Mouse (Mus musculus): ENCODE measurements around the gene Mkrn1. TPM values are rescaled to one million over a fixed set of nuclear protein-coding genes. Genes with fewer than 3 reads are reported as not detected.

Gene Mkrn1
- polyA plus RNA-seq, 2 experiments: 31.2 to 66.6 TPM

DNA sequence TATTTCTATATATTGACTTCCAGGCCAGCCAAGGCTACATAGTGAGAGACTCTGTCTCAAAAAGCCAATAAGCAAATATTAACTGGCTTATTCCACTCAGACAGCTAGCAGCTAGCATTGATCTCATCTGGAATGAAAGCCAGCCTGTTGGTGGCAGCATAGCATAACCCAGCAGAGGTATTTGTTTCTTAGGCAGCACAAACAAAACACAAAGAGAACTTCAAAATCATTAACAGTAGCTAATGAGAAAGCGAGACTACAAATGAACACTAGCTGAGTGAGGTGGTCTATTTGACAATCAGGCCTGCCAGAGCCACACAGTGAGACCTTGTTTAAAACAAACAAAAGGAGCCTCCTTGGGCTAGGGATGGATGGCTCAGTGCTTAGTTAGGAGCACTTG, 6.2 kb downstream of the Mkrn1 start:
- H3K4me1 ChIP-seq (ENCODE audit: control insufficient read depth, insufficient read depth, low read length): peaks cover 4% of the 10 kb centered on the region
- ATAC-seq (ENCODE audit: low FRiP score, low read depth) (no peak), DNase-seq (ENCODE audit: low spot score) (no peak)
- WGBS: 90% methylated on average over 1 of the region's 1 CpGs
- no peak overlapping the region for H3K9ac ChIP-seq (ENCODE audit: low read depth, low read length, severe bottlenecking)
- no peak overlapping the region for H3K27ac ChIP-seq (replicated peaks; ENCODE audit: low read depth, low read length)
- no peaks in the 10 kb centered on the region for H3K9me3 ChIP-seq (ENCODE audit: control insufficient read depth, low read length)
- peaks cover 3% of the 10 kb centered on the region; the same call in 1 of the 2 replicates for H3K36me3 ChIP-seq (ENCODE audit: control insufficient read depth, insufficient read depth, low read length)
- no peak overlapping the region for H3K4me2 ChIP-seq (replicated peaks; ENCODE audit: low read depth, low read length, severe bottlenecking)
- no peak for TF ChIP-seq POLR2A (IDR thresholded peaks at IDR 0.05; ENCODE audit: borderline replicate concordance, extremely low read depth, insufficient read depth, insufficient read length)
- H3K4me3 ChIP-seq (replicated peaks; ENCODE audit: low read length): no peak overlapping the region
- H3K27me3 ChIP-seq (ENCODE audit: control insufficient read depth, insufficient read depth, low read length): no peaks in the 10 kb centered on the region

DNA sequence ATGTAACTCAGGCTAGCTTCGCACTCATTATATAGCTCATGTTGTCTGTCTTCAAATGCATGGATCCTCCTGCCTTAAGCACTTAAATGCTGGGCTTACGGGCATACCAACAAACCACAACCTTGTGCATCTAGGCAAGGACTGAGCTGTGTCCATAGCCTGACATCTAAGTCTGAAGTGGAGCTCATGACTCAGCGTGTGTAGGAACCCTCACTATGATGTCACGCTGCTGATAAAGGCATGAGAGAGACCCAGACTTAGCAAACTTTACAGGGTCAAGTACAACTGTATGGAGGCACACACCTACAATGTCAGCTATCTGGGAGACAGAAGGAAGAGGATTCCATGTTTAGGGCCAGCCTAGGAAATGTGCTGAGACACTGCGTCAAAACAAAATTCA, 13.8 kb downstream of the Mkrn1 start:
- Histone ChIP-seq H3K27me3 (ENCODE audit: control insufficient read depth, insufficient read depth, low read length) (no peaks in the 10 kb centered on the region), H3K4me3 (replicated peaks; ENCODE audit: low read length) (no peak overlapping the region), H3K4me2 (replicated peaks; ENCODE audit: low read depth, low read length, severe bottlenecking) (no peak overlapping the region), H3K4me1 (ENCODE audit: control insufficient read depth, insufficient read depth, low read length) (no peaks in the 10 kb centered on the region), H3K9ac (ENCODE audit: low read depth, low read length, severe bottlenecking) (no peak overlapping the region), H3K36me3 (ENCODE audit: control insufficient read depth, insufficient read depth, low read length) (peaks cover 23% of the 10 kb centered on the region), H3K9me3 (ENCODE audit: control insufficient read depth, low read length) (no peaks in the 10 kb centered on the region), H3K27ac (replicated peaks; ENCODE audit: low read depth, low read length) (no peak overlapping the region)
- WGBS: 98% methylated on average over 5 of the region's 5 CpGs
- DNase-seq (ENCODE audit: low spot score) (no peak), ATAC-seq (ENCODE audit: low FRiP score, low read depth) (no peak)
- TF ChIP-seq POLR2A (IDR thresholded peaks at IDR 0.05; ENCODE audit: borderline replicate concordance, extremely low read depth, insufficient read depth, insufficient read length): no peak

DNA sequence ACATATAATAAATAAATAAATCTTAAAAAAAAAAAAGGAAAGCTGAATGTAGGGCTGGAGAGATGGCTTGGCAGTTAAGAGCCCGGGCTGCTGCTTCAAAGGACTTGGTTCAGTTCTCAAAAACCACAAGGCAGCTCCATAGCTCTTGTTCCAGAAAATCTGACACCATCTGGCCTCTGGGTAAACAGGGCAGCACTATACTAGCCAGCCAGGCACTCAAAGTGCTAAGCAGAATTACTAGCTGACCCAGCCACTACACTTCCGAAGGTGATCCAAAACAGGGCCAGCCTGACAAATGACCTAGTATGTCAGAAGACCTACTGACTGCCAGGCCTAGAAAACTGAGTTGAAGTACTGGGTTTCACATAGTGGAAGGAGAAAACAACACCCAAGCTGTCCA, 17.1 kb downstream of the Mkrn1 start:
- WGBS: 65% methylated on average over 2 of the region's 2 CpGs
- no peak for TF ChIP-seq POLR2A (IDR thresholded peaks at IDR 0.05; ENCODE audit: borderline replicate concordance, extremely low read depth, insufficient read depth, insufficient read length)
- DNase-seq (ENCODE audit: low spot score) (no peak), ATAC-seq (ENCODE audit: low FRiP score, low read depth) (no peak)
- no peak overlapping the region for H3K4me3 ChIP-seq (replicated peaks; ENCODE audit: low read length)
- H3K27me3 ChIP-seq (ENCODE audit: control insufficient read depth, insufficient read depth, low read length): no peaks in the 10 kb centered on the region
- H3K9ac ChIP-seq (ENCODE audit: low read depth, low read length, severe bottlenecking): no peak overlapping the region
- no peak overlapping the region for H3K4me2 ChIP-seq (replicated peaks; ENCODE audit: low read depth, low read length, severe bottlenecking)
- no peak overlapping the region for H3K27ac ChIP-seq (replicated peaks; ENCODE audit: low read depth, low read length)
- no peaks in the 10 kb centered on the region for H3K4me1 ChIP-seq (ENCODE audit: control insufficient read depth, insufficient read depth, low read length)
- peaks cover 36% of the 10 kb centered on the region for H3K36me3 ChIP-seq (ENCODE audit: control insufficient read depth, insufficient read depth, low read length)
- no peaks in the 10 kb centered on the region for H3K9me3 ChIP-seq (ENCODE audit: control insufficient read depth, low read length)

DNA sequence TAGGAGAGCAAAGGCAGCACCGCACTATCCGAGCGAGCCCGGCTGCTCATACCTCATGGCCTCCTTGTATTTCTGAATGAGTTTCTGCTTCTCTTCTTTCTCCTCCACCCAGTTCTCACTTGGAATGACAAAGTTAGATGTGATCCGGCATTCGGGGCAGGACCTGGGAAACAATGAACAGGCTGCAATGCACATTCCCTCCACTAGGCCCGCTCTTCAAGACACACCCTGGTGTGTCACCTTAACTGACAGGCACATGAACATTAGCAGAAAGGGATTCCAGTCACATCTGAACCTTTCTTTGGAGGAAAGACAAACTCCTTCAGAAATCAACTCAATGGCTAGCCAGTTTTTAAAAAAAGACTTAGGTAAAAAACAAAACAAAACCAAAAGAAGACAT, 19.9 kb downstream of the Mkrn1 start:
- H3K4me2 ChIP-seq (replicated peaks; ENCODE audit: low read depth, low read length, severe bottlenecking): no peak overlapping the region
- DNase-seq (ENCODE audit: low spot score) (peak; percentile 16), ATAC-seq (ENCODE audit: low FRiP score, low read depth) (no peak)
- TF ChIP-seq POLR2A (IDR thresholded peaks at IDR 0.05; ENCODE audit: borderline replicate concordance, extremely low read depth, insufficient read depth, insufficient read length): no peak
- H3K4me1 ChIP-seq (ENCODE audit: control insufficient read depth, insufficient read depth, low read length): no peaks in the 10 kb centered on the region
- WGBS: 82% methylated on average over 7 of the region's 7 CpGs
- no peaks in the 10 kb centered on the region for H3K27me3 ChIP-seq (ENCODE audit: control insufficient read depth, insufficient read depth, low read length)
- no peaks in the 10 kb centered on the region for H3K9me3 ChIP-seq (ENCODE audit: control insufficient read depth, low read length)
- H3K36me3 ChIP-seq (ENCODE audit: control insufficient read depth, insufficient read depth, low read length): peaks cover 31% of the 10 kb centered on the region
- no peak overlapping the region for H3K27ac ChIP-seq (replicated peaks; ENCODE audit: low read depth, low read length)
- H3K4me3 ChIP-seq (replicated peaks; ENCODE audit: low read length): no peak overlapping the region
- no peak overlapping the region for H3K9ac ChIP-seq (ENCODE audit: low read depth, low read length, severe bottlenecking)

DNA sequence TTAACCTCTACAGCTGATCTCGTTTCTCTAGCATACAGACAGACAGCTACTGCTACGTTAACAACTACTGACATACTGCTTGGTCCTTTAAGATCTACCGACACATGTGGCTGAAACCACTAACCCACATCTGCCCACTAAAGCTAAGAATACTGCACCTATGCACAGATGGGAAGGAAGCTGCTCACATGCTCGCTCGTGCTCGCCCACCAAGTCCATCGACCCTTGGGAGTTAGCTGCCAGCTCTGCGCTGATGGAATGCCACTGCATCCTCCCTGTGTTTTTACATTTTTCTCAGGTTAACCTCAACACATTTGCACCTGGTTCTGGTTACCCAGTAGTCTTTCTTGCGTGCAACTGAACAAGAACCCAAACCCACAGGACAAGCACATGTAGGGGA, 21.9 kb downstream of the Mkrn1 start:
- no peaks in the 10 kb centered on the region for H3K9me3 ChIP-seq (ENCODE audit: control insufficient read depth, low read length)
- H3K4me1 ChIP-seq (ENCODE audit: control insufficient read depth, insufficient read depth, low read length): no peaks in the 10 kb centered on the region
- no peak overlapping the region for H3K4me2 ChIP-seq (replicated peaks; ENCODE audit: low read depth, low read length, severe bottlenecking)
- 78% methylated on average over 9 of the region's 9 CpGs for WGBS
- no peak overlapping the region for H3K9ac ChIP-seq (ENCODE audit: low read depth, low read length, severe bottlenecking)
- no peak overlapping the region for H3K4me3 ChIP-seq (replicated peaks; ENCODE audit: low read length)
- no peak overlapping the region for H3K27ac ChIP-seq (replicated peaks; ENCODE audit: low read depth, low read length)
- DNase-seq (ENCODE audit: low spot score) (no peak), ATAC-seq (ENCODE audit: low FRiP score, low read depth) (no peak)
- no peak for TF ChIP-seq POLR2A (IDR thresholded peaks at IDR 0.05; ENCODE audit: borderline replicate concordance, extremely low read depth, insufficient read depth, insufficient read length)
- no peaks in the 10 kb centered on the region for H3K27me3 ChIP-seq (ENCODE audit: control insufficient read depth, insufficient read depth, low read length)
- peaks cover 17% of the 10 kb centered on the region for H3K36me3 ChIP-seq (ENCODE audit: control insufficient read depth, insufficient read depth, low read length)

DNA sequence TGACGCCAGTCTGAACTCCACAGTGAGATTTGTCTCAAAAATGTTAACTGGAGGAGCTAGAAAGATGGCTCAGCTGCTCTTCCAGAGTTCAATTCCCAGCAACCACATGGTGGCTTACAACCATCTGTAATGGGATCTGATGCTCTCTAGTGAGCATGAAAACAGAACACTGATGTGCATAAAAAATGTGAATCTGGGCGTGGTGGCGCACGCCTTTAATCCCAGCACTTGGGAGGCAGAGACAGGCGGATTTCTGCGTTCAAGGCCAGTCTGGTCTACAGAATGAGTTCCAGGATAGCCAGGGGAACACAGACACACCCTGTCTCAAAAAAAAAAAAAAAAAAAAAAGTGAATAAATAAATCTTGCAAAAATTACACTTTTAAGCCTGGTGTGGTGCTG, 23.2 kb downstream of the Mkrn1 start:
- Histone ChIP-seq H3K27me3 (ENCODE audit: control insufficient read depth, insufficient read depth, low read length) (no peaks in the 10 kb centered on the region), H3K4me3 (replicated peaks; ENCODE audit: low read length) (no peak overlapping the region), H3K27ac (replicated peaks; ENCODE audit: low read depth, low read length) (no peak overlapping the region), H3K4me1 (ENCODE audit: control insufficient read depth, insufficient read depth, low read length) (no peaks in the 10 kb centered on the region), H3K36me3 (ENCODE audit: control insufficient read depth, insufficient read depth, low read length) (peaks cover 17% of the 10 kb centered on the region), H3K4me2 (replicated peaks; ENCODE audit: low read depth, low read length, severe bottlenecking) (no peak overlapping the region), H3K9ac (ENCODE audit: low read depth, low read length, severe bottlenecking) (no peak overlapping the region), H3K9me3 (ENCODE audit: control insufficient read depth, low read length) (no peaks in the 10 kb centered on the region)
- ATAC-seq (ENCODE audit: low FRiP score, low read depth) (no peak), DNase-seq (ENCODE audit: low spot score) (no peak)
- 95% methylated on average over 6 of the region's 6 CpGs for WGBS
- TF ChIP-seq POLR2A (IDR thresholded peaks at IDR 0.05; ENCODE audit: borderline replicate concordance, extremely low read depth, insufficient read depth, insufficient read length): no peak

All from limb, embryonic 14.5 days (tissue).